Mouse (Mus musculus) kidney, adult 2 months (tissue): ENCODE data around the gene Chst8.

ENCODE experiments used
- CTCF ChIP-seq: fragments of 200-500 bp; conservative IDR thresholded peaks from 2 replicates; pipeline ENCODE4 v1.5.1; 2011; ENCODE audit warnings: low read depth, mild to moderate bottlenecking, control low read depth, low read length, moderate library complexity, mixed read lengths; ENCODE audit not compliant: insufficient read depth, insufficient read length
- POLR2A ChIP-seq: fragments of 200-500 bp; IDR thresholded peaks from one replicate; pipeline ENCODE4 v1.6.1; 2011; ENCODE audit warnings: low read depth, low read length, control low read depth

DNA sequence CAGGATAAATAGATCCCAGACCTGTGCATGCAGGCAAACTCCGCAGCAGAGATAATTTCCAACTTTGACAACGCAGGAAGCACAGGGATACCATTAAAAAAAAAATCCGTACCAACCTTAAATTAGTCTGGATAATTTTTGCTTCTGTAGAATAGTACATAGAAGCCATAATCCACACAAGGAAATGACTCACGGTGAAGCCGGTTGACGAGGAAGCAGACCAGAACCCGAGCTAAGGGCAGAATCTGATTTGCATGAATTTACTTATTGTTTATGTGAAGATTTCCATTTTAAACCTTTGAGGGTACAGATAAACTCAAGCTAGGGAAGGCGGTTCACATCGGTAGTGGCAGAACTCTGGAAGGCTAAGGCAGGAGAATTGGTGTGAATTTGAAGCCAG is 28.0 kb downstream of the Chst8 start:
- TF ChIP-seq CTCF = no peak
- TF ChIP-seq POLR2A = no peak
